In genomic region chr8:110917415-110917814, GRCm38 (mm10) we compare ENCODE assay signal across 13 mouse cellular contexts. TPM values are rescaled to one million over a fixed set of nuclear protein-coding genes. Genes with fewer than 3 reads are reported as not detected.
DNase-seq lines count a peak whose midpoint lies in the region; ATAC-seq lines count a peak whose summit lies in the region.
"Had no signal": no experiment of that assay in that cellular context is flagged by ENCODE, and none has a peak within 500 bp of the region (broad histone marks: within the 10 kb centered on the region; RNA-seq: fewer than 3 reads in every experiment).

No protein-coding gene starts in this region.

- peak; percentile 66 for DNase-seq in embryonic facial prominence, embryonic 14.5 days (ENCODE audit: low spot score)
- DNase-seq in embryonic facial prominence, embryonic 10.5 days (ENCODE audit: low spot score): no peak
- peak; percentile 100 for DNase-seq in 3T3-L1 (ENCODE audit: low read depth, low spot score)
- peak; percentile 81 to 89 for DNase-seq in adrenal gland, adult (ENCODE audit: inconsistent age in 2 of 2, low spot score in 1 of 2)
- DNase-seq in ovary, postnatal 36 days (ENCODE audit: low spot score): no peak
- no peak for DNase-seq in heart, adult 8-10 months (ENCODE audit: low spot score)
- DNase-seq in thymus, postnatal 25 days: no peak

- H3K27ac ChIP-seq in embryonic facial prominence, embryonic 14.5 days (replicated peaks; ENCODE audit: low read depth, low read length): no peak overlapping the region
- H3K27ac ChIP-seq in embryonic facial prominence, embryonic 10.5 days (replicated peaks): no peak overlapping the region
- peak overlapping the region; percentile 59 for H3K27ac ChIP-seq in kidney, embryonic 15.5 days
- H3K27ac ChIP-seq: lung, embryonic 15.5 days; midbrain, embryonic 15.5 days; stomach, embryonic 15.5 days had no signal

- no peaks in the 10 kb centered on the region for H3K9me3 ChIP-seq in embryonic facial prominence, embryonic 14.5 days (ENCODE audit: control insufficient read depth, low read length)
- no peaks in the 10 kb centered on the region for H3K9me3 ChIP-seq in embryonic facial prominence, embryonic 10.5 days
- H3K9me3 ChIP-seq in kidney, embryonic 15.5 days (replicated peaks): no peaks in the 10 kb centered on the region
- H3K9me3 ChIP-seq: lung, embryonic 15.5 days; midbrain, embryonic 15.5 days; stomach, embryonic 15.5 days had no signal

- ATAC-seq in embryonic facial prominence, embryonic 14.5 days (ENCODE audit: low read depth): no peak
- 0 out of 2 replicates have a peak, but pooled peaks have one; percentile 8 for ATAC-seq in kidney, embryonic 15.5 days (replicated peaks; ENCODE audit: low FRiP score)
- ATAC-seq: forebrain, embryonic 16.5 days; midbrain, embryonic 15.5 days had no signal

- no peaks in the 10 kb centered on the region for H3K27me3 ChIP-seq in embryonic facial prominence, embryonic 14.5 days (replicated peaks; ENCODE audit: control insufficient read depth, insufficient read depth, low read length)
- H3K27me3 ChIP-seq in embryonic facial prominence, embryonic 10.5 days (replicated peaks; ENCODE audit: low read depth, poor library complexity, severe bottlenecking): no peaks in the 10 kb centered on the region
- no peaks in the 10 kb centered on the region for H3K27me3 ChIP-seq in kidney, embryonic 15.5 days
- H3K27me3 ChIP-seq: lung, embryonic 15.5 days; midbrain, embryonic 15.5 days; stomach, embryonic 15.5 days had no signal

- 50% methylated on average over 2 of the region's 2 CpGs for WGBS in embryonic facial prominence, embryonic 14.5 days
- WGBS in embryonic facial prominence, embryonic 10.5 days: 78% methylated on average over 2 of the region's 2 CpGs
- WGBS in kidney, embryonic 15.5 days: 17% methylated on average over 2 of the region's 2 CpGs

- peaks cover 16% of the 10 kb centered on the region for H3K4me1 ChIP-seq in embryonic facial prominence, embryonic 14.5 days (ENCODE audit: control insufficient read depth, insufficient read depth, low read length)
- H3K4me1 ChIP-seq in embryonic facial prominence, embryonic 10.5 days: peaks cover 37% of the 10 kb centered on the region
- H3K4me1 ChIP-seq in kidney, embryonic 15.5 days: peaks cover 45% of the 10 kb centered on the region

- H3K4me2 ChIP-seq in embryonic facial prominence, embryonic 14.5 days (ENCODE audit: low read depth, low read length): no peak overlapping the region
- no peak overlapping the region for H3K4me2 ChIP-seq in kidney, embryonic 15.5 days
- H3K4me2 ChIP-seq: heart, embryonic 11.5 days; lung, embryonic 15.5 days; midbrain, embryonic 15.5 days; stomach, embryonic 15.5 days had no signal

- no peak overlapping the region for H3K4me3 ChIP-seq in embryonic facial prominence, embryonic 14.5 days (ENCODE audit: low read depth, low read length)
- no peak overlapping the region for H3K4me3 ChIP-seq in embryonic facial prominence, embryonic 10.5 days
- no peak overlapping the region for H3K4me3 ChIP-seq in kidney, embryonic 15.5 days (replicated peaks)
- H3K4me3 ChIP-seq: lung, embryonic 15.5 days; midbrain, embryonic 15.5 days; stomach, embryonic 15.5 days had no signal

- H3K9ac ChIP-seq in embryonic facial prominence, embryonic 14.5 days (ENCODE audit: low read depth, low read length): no peak overlapping the region
- H3K9ac ChIP-seq in kidney, embryonic 15.5 days: no peak overlapping the region
- H3K9ac ChIP-seq: lung, embryonic 15.5 days; midbrain, embryonic 15.5 days; stomach, embryonic 15.5 days had no signal

- no peaks in the 10 kb centered on the region for H3K36me3 ChIP-seq in embryonic facial prominence, embryonic 14.5 days (ENCODE audit: control insufficient read depth, insufficient read depth, low read length)
- peaks cover under 1% of the 10 kb centered on the region for H3K36me3 ChIP-seq in embryonic facial prominence, embryonic 10.5 days (replicated peaks)
- 0 out of 2 replicates have a peak, but pooled peaks cover 5% of the 10 kb centered on the region for H3K36me3 ChIP-seq in kidney, embryonic 15.5 days
- H3K36me3 ChIP-seq: lung, embryonic 15.5 days; midbrain, embryonic 15.5 days; stomach, embryonic 15.5 days had no signal

RNA-seq across cellular contexts. Expression of gene St3gal2, which starts 2.3 kb away (rescaled TPM):
- polyA plus RNA-seq in embryonic facial prominence, embryonic 14.5 days (2014; fragmentation: Nextera tagmentation; extraction: Ambion mirVana): 19.4 and 20.8 TPM in 2 replicates
- 34.5 and 34.8 TPM in 2 replicates for polyA plus RNA-seq in embryonic facial prominence, embryonic 10.5 days (2016; fragmentation: Nextera tagmentation; extraction: Ambion mirVana)
- 25.2 and 27.4 TPM in 2 replicates for polyA plus RNA-seq in kidney, embryonic 15.5 days (2015; fragmentation: Nextera tagmentation; extraction: Ambion mirVana)
- 10 to 100 TPM; 21.3 to 25.4 (median 24.1) TPM for total RNA-seq in heart, adult 8-10 months (2022)

RNA-seq across cellular contexts. Expression of gene Fuk, which starts 15.1 kb away (rescaled TPM):
- 7.6 and 9.2 TPM in 2 replicates for polyA plus RNA-seq in embryonic facial prominence, embryonic 14.5 days (2014; fragmentation: Nextera tagmentation; extraction: Ambion mirVana)
- polyA plus RNA-seq in embryonic facial prominence, embryonic 10.5 days (2016; fragmentation: Nextera tagmentation; extraction: Ambion mirVana): 16.2 and 16.5 TPM in 2 replicates
- 12.0 and 13.3 TPM in 2 replicates for polyA plus RNA-seq in kidney, embryonic 15.5 days (2015; fragmentation: Nextera tagmentation; extraction: Ambion mirVana)
- 1 to 10 TPM; 4.5 to 5.4 (median 4.6) TPM for total RNA-seq in heart, adult 8-10 months (2022)

Comparison
In these comparisons a context has a peak if more than half of its experiments do, and no peak if none do; other contexts are left out.
1. DNase-seq: peak in embryonic facial prominence, embryonic 14.5 days (single experiment), 3T3-L1 (single experiment) and adrenal gland, adult (2 of 2); none in embryonic facial prominence, embryonic 10.5 days (single experiment), ovary, postnatal 36 days (single experiment), heart, adult 8-10 months (single experiment) and thymus, postnatal 25 days (single experiment).